Mouse (Mus musculus): ENCODE data around the gene Tmem200a.

Gene Tmem200a

DNA sequence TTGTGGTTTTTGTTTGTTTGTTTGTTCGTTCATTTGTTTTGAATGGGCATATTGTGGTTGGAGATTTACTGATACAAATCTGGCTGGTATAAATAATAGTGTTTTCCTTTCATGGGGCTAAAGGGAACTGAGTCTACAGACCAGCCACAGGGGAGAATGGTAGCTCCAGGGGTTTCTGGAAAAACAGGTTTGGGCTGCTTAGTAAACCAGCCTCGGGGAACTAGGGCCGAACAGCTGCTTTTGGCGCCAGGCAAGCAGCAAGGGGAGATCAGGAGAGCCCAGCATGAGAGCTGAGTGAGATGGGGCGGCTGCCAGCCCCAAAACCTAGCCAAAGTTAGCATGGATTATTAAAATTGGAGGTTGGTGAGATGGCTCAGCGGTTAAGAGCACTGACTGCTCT, 191.6 kb downstream of the Tmem200a start:
- DNase-seq (ENCODE audit: low spot score in 2 of 2), result no peak

DNA sequence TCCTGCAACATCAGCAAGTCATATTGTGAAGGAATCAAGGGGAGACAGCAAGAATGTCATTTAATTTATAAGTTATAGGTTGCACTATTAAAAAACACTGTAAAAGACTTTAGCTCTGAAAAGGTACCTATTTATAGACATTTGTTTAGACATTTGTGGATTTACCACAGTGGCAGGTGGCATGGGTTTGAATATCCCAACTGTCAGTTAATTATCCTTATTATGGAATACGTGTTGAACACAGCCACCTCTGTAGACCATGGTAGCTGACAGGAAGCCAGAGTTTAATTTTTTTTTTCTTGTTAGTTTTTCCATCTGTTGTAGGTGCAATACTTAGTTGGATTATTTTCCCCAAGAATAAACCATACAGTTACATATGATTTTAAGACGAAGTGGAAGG, 194.3 kb downstream of the Tmem200a start:
- no peak for DNase-seq (ENCODE audit: low spot score in 2 of 2)

DNA sequence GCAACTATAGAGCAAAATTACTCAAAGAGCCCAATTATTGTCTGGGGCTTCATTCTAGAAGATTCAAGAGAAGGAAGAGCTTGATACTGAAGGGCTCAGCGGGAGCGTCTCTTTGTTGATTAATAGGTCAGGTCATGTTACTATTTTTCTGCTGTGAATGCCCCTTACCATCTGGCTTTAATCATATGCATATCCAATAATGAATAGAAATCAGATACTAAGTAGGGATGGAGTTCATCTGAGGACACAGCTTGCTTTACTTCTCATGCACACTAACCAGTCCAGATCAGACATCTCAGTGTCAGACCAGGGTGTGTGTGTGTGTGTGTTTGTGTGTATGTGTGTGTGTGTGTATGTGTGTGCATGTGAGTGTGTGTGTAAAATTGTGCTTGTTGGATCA, 201.1 kb downstream of the Tmem200a start:
- DNase-seq (ENCODE audit: low spot score in 2 of 2), result no peak

DNA sequence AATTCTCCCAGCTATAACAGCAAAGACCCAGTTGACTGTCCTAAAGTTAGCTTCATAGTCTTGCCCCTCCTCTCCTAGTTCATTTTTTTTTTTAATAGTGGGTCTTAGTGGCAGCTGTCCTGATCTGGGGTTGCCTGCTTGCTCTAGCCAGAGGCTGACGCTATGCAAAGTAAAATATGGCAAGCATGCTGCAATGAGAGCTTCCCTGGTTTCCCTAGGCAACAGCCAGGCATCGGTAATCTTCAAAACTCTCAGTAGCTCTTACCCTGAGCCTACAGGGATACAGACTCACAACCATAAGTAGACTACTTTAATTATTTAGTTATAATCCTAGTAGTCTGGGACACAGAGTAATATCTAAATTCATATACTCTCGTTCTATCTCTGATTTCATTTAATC, 202.0 kb downstream of the Tmem200a start:
- DNase-seq (ENCODE audit: low spot score in 2 of 2), result no peak

DNA sequence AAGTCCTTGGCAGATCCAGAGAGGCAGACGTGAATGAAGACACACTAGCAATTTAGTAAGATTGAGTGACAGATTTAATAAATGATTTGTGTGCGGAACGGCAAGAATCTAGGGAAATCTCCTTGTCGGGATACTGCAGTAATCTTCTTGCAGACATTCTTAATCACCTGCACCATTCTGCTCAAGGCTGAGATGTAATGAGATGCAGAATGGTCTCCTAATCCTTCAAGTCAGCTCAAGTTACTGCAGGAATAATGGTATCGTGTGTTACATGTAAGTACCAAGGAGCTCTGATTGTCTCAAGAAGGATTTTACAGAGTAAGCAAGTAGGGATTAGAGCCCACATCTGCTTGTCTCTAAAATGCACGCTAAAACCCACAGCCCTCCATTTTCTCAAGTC, 210.1 kb downstream of the Tmem200a start:
- DNase-seq (ENCODE audit: low spot score in 2 of 2), result no peak
